ENCODE assay signal across 24 mouse cellular contexts in the genomic region with DNA sequence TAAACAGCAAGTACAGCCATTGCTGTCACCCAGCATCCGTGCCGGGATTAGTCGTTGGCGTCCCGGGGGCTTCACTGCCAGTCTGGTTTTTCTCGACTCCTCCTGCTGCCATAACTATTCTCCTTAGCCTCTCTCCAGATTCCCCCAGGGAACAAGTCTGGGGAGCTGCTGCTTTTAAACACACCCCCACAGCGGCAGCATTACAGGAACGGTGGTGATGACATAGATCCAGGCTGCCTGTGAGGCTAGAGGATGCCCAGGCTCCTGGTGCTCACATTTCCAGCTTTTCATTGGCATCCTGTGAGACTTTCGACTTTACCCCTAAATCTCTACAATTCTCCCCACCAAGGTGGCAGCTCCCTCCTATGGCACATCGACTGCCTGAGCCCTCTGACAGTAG.
A peak's percentile ranks its signal among the peaks of the same experiment; 100 is the strongest.
DNase-seq lines count a peak whose midpoint lies in the region; ATAC-seq lines count a peak whose summit lies in the region.
"Had no signal": no experiment of that assay in that cellular context is flagged by ENCODE, and none has a peak within 500 bp of the region (broad histone marks: within the 10 kb centered on the region; RNA-seq: fewer than 3 reads in every experiment).

No protein-coding gene starts in this region.

- H3K9me3 ChIP-seq in hindbrain, embryonic 16.5 days (ENCODE audit: control insufficient read depth, low read length): no peaks in the 10 kb centered on the region
- no peaks in the 10 kb centered on the region for H3K9me3 ChIP-seq in hindbrain, embryonic 10.5 days
- H3K9me3 ChIP-seq: embryonic facial prominence, embryonic 12.5 days; forebrain, embryonic 12.5 days; heart, embryonic 10.5 days; stomach, embryonic 15.5 days had no signal

- ATAC-seq in hindbrain, embryonic 16.5 days: no peak
- ATAC-seq: inflammation-experienced regulatory T-cells, adult 6 months had no signal

- 63% methylated on average over 10 of the region's 10 CpGs for WGBS in hindbrain, embryonic 16.5 days
- 79% methylated on average over 10 of the region's 10 CpGs for WGBS in hindbrain, embryonic 10.5 days

- H3K36me3 ChIP-seq in hindbrain, embryonic 16.5 days (ENCODE audit: control insufficient read depth, insufficient read depth, low read length): no peaks in the 10 kb centered on the region
- H3K36me3 ChIP-seq in hindbrain, embryonic 10.5 days: no peaks in the 10 kb centered on the region
- H3K36me3 ChIP-seq: embryonic facial prominence, embryonic 12.5 days; forebrain, embryonic 12.5 days; heart, embryonic 10.5 days; stomach, embryonic 15.5 days had no signal

- H3K27ac ChIP-seq in hindbrain, embryonic 16.5 days (ENCODE audit: low read depth, low read length): peak overlapping the region; percentile 6; the same call in 1 of the 2 replicates
- no peak overlapping the region for H3K27ac ChIP-seq in hindbrain, embryonic 10.5 days
- H3K27ac ChIP-seq: embryonic facial prominence, embryonic 12.5 days; forebrain, embryonic 12.5 days; heart, embryonic 10.5 days; kidney, postnatal 0 days; stomach, embryonic 15.5 days had no signal

- H3K4me1 ChIP-seq in hindbrain, embryonic 16.5 days (ENCODE audit: control insufficient read depth, insufficient read depth, low read depth, low read length): peaks cover 3% of the 10 kb centered on the region
- H3K4me1 ChIP-seq in hindbrain, embryonic 10.5 days (replicated peaks): 0 out of 2 replicates have a peak, but pooled peaks cover 15% of the 10 kb centered on the region
- H3K4me1 ChIP-seq: heart, embryonic 10.5 days; stomach, embryonic 15.5 days had no signal

- H3K4me3 ChIP-seq in hindbrain, embryonic 16.5 days (ENCODE audit: low read length): no peak overlapping the region
- no peak overlapping the region for H3K4me3 ChIP-seq in hindbrain, embryonic 10.5 days
- H3K4me3 ChIP-seq: embryonic facial prominence, embryonic 12.5 days; forebrain, embryonic 12.5 days; heart, embryonic 10.5 days; stomach, embryonic 15.5 days had no signal

- no peak for DNase-seq in hindbrain, embryonic 10.5 days (ENCODE audit: low spot score)
- peak; percentile 28 to 47 for DNase-seq in left cerebral cortex, postnatal 14 days (ENCODE audit: low spot score in 2 of 2)
- DNase-seq in left cerebral cortex, postnatal 4 days: no peak
- DNase-seq in brain, adult 2 months (ENCODE audit: low read depth, low spot score): peak; percentile 81
- DNase-seq in left cerebral cortex, postnatal 25 days (ENCODE audit: low spot score in 2 of 2): peak; percentile 23 to 74
- DNase-seq in urinary bladder, postnatal 14 days (ENCODE audit: low spot score): no peak
- DNase-seq: adrenal gland, adult 2 months; B cell, adult 2 months; cerebellum, adult 11-12 months; cerebellum, postnatal 14 days; gastrocnemius, postnatal 10 days; heart, postnatal 4 days; kidney, adult 2 months; lung, postnatal 4 days; midbrain, embryonic 14.5 days; thymus, adult 18-20 months; thymus, postnatal 36 days had no signal

- intact Hi-C loops in left cerebral cortex, postnatal 14 days (cut with DNase I): no loop called here
- intact Hi-C loops in left cerebral cortex, postnatal 4 days (cut with DNase I): no loop called here
- intact Hi-C loops in left cerebral cortex, postnatal 25 days (cut with DNase I): loop anchor here (10.0 kb wide), 1 partner anchor 322 kb away; no protein-coding TSS in a partner anchor

- H3K9ac ChIP-seq in hindbrain, embryonic 16.5 days (ENCODE audit: low read depth, low read length): no peak overlapping the region
- H3K9ac ChIP-seq: embryonic facial prominence, embryonic 12.5 days; forebrain, embryonic 12.5 days; stomach, embryonic 15.5 days had no signal

- no peaks in the 10 kb centered on the region for H3K27me3 ChIP-seq in hindbrain, embryonic 16.5 days (replicated peaks; ENCODE audit: control insufficient read depth, insufficient read depth, low read length)
- no peaks in the 10 kb centered on the region for H3K27me3 ChIP-seq in hindbrain, embryonic 10.5 days (ENCODE audit: insufficient read depth, poor library complexity, severe bottlenecking)
- H3K27me3 ChIP-seq: embryonic facial prominence, embryonic 12.5 days; forebrain, embryonic 12.5 days; stomach, embryonic 15.5 days had no signal

- H3K4me2 ChIP-seq in hindbrain, embryonic 16.5 days (ENCODE audit: low read length): no peak overlapping the region
- H3K4me2 ChIP-seq: embryonic facial prominence, embryonic 12.5 days; forebrain, embryonic 12.5 days; stomach, embryonic 15.5 days had no signal

Comparison
In these comparisons a context has a peak if more than half of its experiments do, and no peak if none do; other contexts are left out.
1. DNase-seq: peak in left cerebral cortex, postnatal 14 days (2 of 2), brain, adult 2 months (single experiment) and left cerebral cortex, postnatal 25 days (2 of 2); none in hindbrain, embryonic 10.5 days (single experiment), left cerebral cortex, postnatal 4 days (single experiment) and urinary bladder, postnatal 14 days (single experiment).